Mouse (Mus musculus): ENCODE measurements around the gene Polr2a. TPM values are rescaled to one million over a fixed set of nuclear protein-coding genes. Genes with fewer than 3 reads are reported as not detected.

Polr2a gene
- polyA plus RNA-seq, 1 experiment: 103 TPM

DNA sequence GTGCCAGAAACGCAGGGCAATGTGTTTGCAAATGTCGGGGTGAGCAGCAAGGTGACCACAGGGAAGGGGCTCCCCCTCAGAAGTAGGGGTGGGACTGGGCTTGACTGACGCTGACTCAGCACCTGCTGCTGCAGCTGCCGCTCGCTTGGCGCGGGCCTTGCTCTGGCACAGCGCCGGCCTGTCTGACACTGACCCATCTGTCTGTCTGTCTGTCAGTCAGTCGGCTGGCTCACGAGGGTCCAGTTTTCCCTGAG lies 41.6 kb upstream of the Polr2a start:
- peaks cover 12% of the 10 kb centered on the region for H3K27me3 ChIP-seq (ENCODE audit: control insufficient read depth, insufficient read depth, low read length, poor library complexity, severe bottlenecking)
- no peaks in the 10 kb centered on the region for H3K4me1 ChIP-seq (ENCODE audit: control insufficient read depth, insufficient read depth, low read length)
- H3K9ac ChIP-seq (ENCODE audit: low read depth, poor library complexity, severe bottlenecking): peak overlapping the region; percentile 28
- TF ChIP-seq POLR2A (IDR thresholded peaks at IDR 0.05; ENCODE audit: insufficient read depth, low read length): no peak
- no peaks in the 10 kb centered on the region for H3K9me3 ChIP-seq (replicated peaks; ENCODE audit: control insufficient read depth, insufficient read depth, low read length, poor library complexity, severe bottlenecking)
- H3K27ac ChIP-seq (ENCODE audit: insufficient read depth, low read length): no peak overlapping the region
- H3K4me3 ChIP-seq (ENCODE audit: low read depth, low read length): peak overlapping the region; percentile 76
- H3K36me3 ChIP-seq (ENCODE audit: control insufficient read depth, insufficient read depth, low read length, poor library complexity, severe bottlenecking): no peaks in the 10 kb centered on the region

DNA sequence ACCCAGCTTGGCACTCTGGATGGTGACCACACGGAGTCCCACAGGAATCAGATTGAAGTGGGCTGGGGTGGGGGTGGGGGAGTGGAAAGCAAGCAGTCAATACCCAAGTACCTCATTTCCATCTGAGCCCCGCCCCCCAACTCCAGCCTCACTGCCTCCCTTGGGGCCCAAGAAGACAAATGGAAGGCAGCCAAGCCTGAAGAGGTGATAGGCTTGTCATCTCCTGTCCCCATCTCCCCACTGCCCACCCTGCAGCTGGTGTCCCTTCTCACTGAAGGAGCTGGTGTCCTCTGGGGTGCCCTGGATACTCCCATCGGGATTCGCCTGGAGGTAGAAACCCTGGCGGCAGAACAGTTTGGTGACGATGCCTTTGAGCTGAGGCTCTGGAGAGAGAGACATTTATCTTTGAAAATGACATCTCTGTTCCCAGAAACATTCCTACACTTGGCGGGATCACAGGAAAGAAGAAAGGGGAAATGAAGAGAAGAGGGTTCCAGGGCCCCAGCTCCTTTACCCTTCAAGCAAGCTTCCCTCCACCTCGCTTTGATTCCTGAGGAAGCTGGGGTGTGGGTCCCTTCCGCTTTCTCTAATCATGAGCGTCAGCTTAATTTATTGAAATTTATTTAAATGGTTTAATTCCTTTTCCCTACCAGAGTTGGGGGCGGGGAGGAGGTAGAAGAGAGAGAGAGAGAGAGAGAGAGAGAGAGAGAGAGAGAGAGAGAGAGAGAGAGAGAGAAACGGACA lies 41.1 kb upstream of the Polr2a start:
- no peak overlapping the region for H3K27ac ChIP-seq (ENCODE audit: insufficient read depth, low read length)
- H3K9me3 ChIP-seq (replicated peaks; ENCODE audit: control insufficient read depth, insufficient read depth, low read length, poor library complexity, severe bottlenecking): no peaks in the 10 kb centered on the region
- TF ChIP-seq EP300 (IDR thresholded peaks at IDR 0.05; ENCODE audit: insufficient read depth, low read depth, low read length): 0 out of 2 replicates have a peak, but pooled peaks have one; percentile 18
- no peak for TF ChIP-seq CTCF (IDR thresholded peaks at IDR 0.05; ENCODE audit: low read depth, low read length)
- H3K4me3 ChIP-seq (ENCODE audit: low read depth, low read length): peak overlapping the region; percentile 76
- H3K9ac ChIP-seq (ENCODE audit: low read depth, poor library complexity, severe bottlenecking): no peak overlapping the region
- no peaks in the 10 kb centered on the region for H3K4me1 ChIP-seq (ENCODE audit: control insufficient read depth, insufficient read depth, low read length)
- peaks cover 12% of the 10 kb centered on the region for H3K27me3 ChIP-seq (ENCODE audit: control insufficient read depth, insufficient read depth, low read length, poor library complexity, severe bottlenecking)
- no peaks in the 10 kb centered on the region for H3K36me3 ChIP-seq (ENCODE audit: control insufficient read depth, insufficient read depth, low read length, poor library complexity, severe bottlenecking)

GRCm38 (mm10) chr11:69797924-69798323 lies 39.5 kb upstream of the Polr2a start:
- no peak overlapping the region for H3K4me3 ChIP-seq (ENCODE audit: low read depth, low read length)
- no peak overlapping the region for H3K27ac ChIP-seq (ENCODE audit: insufficient read depth, low read length)
- H3K9me3 ChIP-seq (replicated peaks; ENCODE audit: control insufficient read depth, insufficient read depth, low read length, poor library complexity, severe bottlenecking): no peaks in the 10 kb centered on the region
- no peak overlapping the region for H3K9ac ChIP-seq (ENCODE audit: low read depth, poor library complexity, severe bottlenecking)
- TF ChIP-seq POLR2A (IDR thresholded peaks at IDR 0.05; ENCODE audit: insufficient read depth, low read length) (no peak), EP300 (IDR thresholded peaks at IDR 0.05; ENCODE audit: insufficient read depth, low read depth, low read length) (no peak), CTCF (IDR thresholded peaks at IDR 0.05; ENCODE audit: low read depth, low read length) (no peak)
- peaks cover 12% of the 10 kb centered on the region for H3K27me3 ChIP-seq (ENCODE audit: control insufficient read depth, insufficient read depth, low read length, poor library complexity, severe bottlenecking)
- no peaks in the 10 kb centered on the region for H3K36me3 ChIP-seq (ENCODE audit: control insufficient read depth, insufficient read depth, low read length, poor library complexity, severe bottlenecking)
- no peaks in the 10 kb centered on the region for H3K4me1 ChIP-seq (ENCODE audit: control insufficient read depth, insufficient read depth, low read length)

DNA sequence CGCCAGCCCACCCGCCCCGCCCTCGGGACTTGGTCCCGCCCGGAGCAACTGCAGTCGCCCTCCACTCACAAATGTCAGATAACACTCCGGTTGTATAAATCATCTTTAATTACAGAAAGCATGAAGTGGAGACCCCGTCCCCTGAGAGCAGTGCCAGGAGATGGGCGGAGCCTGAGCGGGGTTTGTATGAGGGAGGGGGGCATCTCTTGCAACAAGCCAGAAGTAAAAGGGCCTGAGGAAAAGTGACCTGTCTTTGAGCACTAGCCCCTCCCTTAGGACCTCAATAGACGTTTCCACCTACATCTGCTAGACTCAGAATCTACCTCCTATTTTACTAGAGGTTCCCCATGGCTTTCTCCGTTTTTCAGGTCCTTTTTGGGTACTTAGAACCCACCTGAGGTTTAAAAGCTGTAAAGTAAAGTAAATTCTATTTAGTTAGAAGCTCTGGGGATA lies 37.6 kb upstream of the Polr2a start:
- Histone ChIP-seq H3K4me3 (ENCODE audit: low read depth, low read length) (peak overlapping the region; percentile 96), H3K27me3 (ENCODE audit: control insufficient read depth, insufficient read depth, low read length, poor library complexity, severe bottlenecking) (no peaks in the 10 kb centered on the region), H3K9me3 (replicated peaks; ENCODE audit: control insufficient read depth, insufficient read depth, low read length, poor library complexity, severe bottlenecking) (no peaks in the 10 kb centered on the region), H3K27ac (ENCODE audit: insufficient read depth, low read length) (no peak overlapping the region), H3K9ac (ENCODE audit: low read depth, poor library complexity, severe bottlenecking) (peak overlapping the region; percentile 62), H3K4me1 (ENCODE audit: control insufficient read depth, insufficient read depth, low read length) (no peaks in the 10 kb centered on the region), H3K36me3 (ENCODE audit: control insufficient read depth, insufficient read depth, low read length, poor library complexity, severe bottlenecking) (no peaks in the 10 kb centered on the region)
- TF ChIP-seq CTCF (IDR thresholded peaks at IDR 0.05; ENCODE audit: low read depth, low read length) (no peak), POLR2A (IDR thresholded peaks at IDR 0.05; ENCODE audit: insufficient read depth, low read length) (no peak), EP300 (IDR thresholded peaks at IDR 0.05; ENCODE audit: insufficient read depth, low read depth, low read length) (no peak)

DNA sequence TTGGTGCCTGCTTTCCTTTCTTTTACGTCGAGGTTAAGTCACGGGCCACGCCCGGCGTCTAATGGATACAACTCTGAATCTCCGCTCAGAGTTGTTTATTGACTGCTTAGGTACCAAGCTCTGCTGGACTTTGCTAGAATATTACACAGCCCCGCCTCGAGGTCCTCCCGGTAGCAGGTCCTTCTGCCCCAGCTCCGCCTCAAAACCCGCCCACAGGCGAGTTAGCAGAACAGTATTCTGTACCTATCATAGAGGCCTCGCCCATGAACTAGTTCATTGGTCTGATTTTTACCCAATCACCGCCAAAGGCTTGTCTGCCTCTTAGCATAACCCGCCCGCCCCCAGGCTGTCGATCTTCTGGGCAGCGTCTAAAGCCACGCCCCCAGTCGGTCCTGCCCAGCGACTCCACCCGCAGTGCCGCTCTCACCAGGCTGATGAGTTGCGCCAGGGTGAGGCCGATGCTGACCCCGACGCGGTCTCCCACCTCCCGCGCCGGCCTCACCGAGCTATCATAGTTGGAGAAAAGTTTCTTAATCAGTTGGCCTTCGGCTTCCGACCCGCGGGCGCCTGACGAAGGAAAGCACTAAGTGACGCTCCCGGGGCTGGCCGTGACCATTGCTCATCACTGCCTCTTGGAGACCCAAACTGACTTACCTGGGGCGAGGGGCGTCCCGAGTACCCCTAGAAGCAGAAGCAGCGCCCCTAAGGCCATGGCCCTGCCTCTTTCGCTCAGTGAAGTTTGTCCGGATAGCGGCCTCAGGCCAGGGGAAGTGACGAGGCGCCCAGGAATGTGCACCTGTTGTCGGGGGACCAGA lies 36.9 kb upstream of the Polr2a start, which contains the start of gene Chrnb1:
Gene Chrnb1 (minus strand): TSS at position 776 of the 815 bp plus-strand sequence.
- Histone ChIP-seq H3K27ac (ENCODE audit: insufficient read depth, low read length) (no peak within 1 kb of the TSS), H3K36me3 (ENCODE audit: control insufficient read depth, insufficient read depth, low read length, poor library complexity, severe bottlenecking) (no peaks in the 10 kb centered on the region), H3K4me3 (ENCODE audit: low read depth, low read length) (peak within 1 kb of the TSS; percentile 96), H3K27me3 (ENCODE audit: control insufficient read depth, insufficient read depth, low read length, poor library complexity, severe bottlenecking) (no peaks in the 10 kb centered on the region), H3K9me3 (replicated peaks; ENCODE audit: control insufficient read depth, insufficient read depth, low read length, poor library complexity, severe bottlenecking) (no peaks in the 10 kb centered on the region), H3K4me1 (ENCODE audit: control insufficient read depth, insufficient read depth, low read length) (no peaks in the 10 kb centered on the region), H3K9ac (ENCODE audit: low read depth, poor library complexity, severe bottlenecking) (peak within 1 kb of the TSS; percentile 62)
- TF ChIP-seq CTCF (IDR thresholded peaks at IDR 0.05; ENCODE audit: low read depth, low read length): no peak
- peak; percentile 9 for TF ChIP-seq POLR2A (IDR thresholded peaks at IDR 0.05; ENCODE audit: insufficient read depth, low read length)

- Histone ChIP-seq H3K9me3 (replicated peaks; ENCODE audit: control insufficient read depth, insufficient read depth, low read length, poor library complexity, severe bottlenecking) (no peaks in the 10 kb centered on the region), H3K36me3 (ENCODE audit: control insufficient read depth, insufficient read depth, low read length, poor library complexity, severe bottlenecking) (no peaks in the 10 kb centered on the region), H3K9ac (ENCODE audit: low read depth, poor library complexity, severe bottlenecking) (no peak overlapping the region), H3K27ac (ENCODE audit: insufficient read depth, low read length) (no peak overlapping the region), H3K4me3 (ENCODE audit: low read depth, low read length) (no peak overlapping the region), H3K4me1 (ENCODE audit: control insufficient read depth, insufficient read depth, low read length) (no peaks in the 10 kb centered on the region), H3K27me3 (ENCODE audit: control insufficient read depth, insufficient read depth, low read length, poor library complexity, severe bottlenecking) (no peaks in the 10 kb centered on the region)
- TF ChIP-seq EP300 (IDR thresholded peaks at IDR 0.05; ENCODE audit: insufficient read depth, low read depth, low read length): no peak
- no peak for TF ChIP-seq POLR2A (IDR thresholded peaks at IDR 0.05; ENCODE audit: insufficient read depth, low read length)
- TF ChIP-seq CTCF (IDR thresholded peaks at IDR 0.05; ENCODE audit: low read depth, low read length): no peak
Measured at GRCm38 (mm10) chr11:69793429-69793828, 35.0 kb upstream of the Polr2a start.

Measured in ES-Bruce4 (cell line).